Mouse (Mus musculus) kidney, adult 18-20 months (tissue): Measurements from ENCODE around the gene Gm17416.
A peak's percentile ranks its signal among the peaks of the same experiment; 100 is the strongest.

Experiments used
- DNase-seq: peaks from one replicate; pipeline ENCODE4 v3.0.0; 2021

Gene Gm17416

DNA sequence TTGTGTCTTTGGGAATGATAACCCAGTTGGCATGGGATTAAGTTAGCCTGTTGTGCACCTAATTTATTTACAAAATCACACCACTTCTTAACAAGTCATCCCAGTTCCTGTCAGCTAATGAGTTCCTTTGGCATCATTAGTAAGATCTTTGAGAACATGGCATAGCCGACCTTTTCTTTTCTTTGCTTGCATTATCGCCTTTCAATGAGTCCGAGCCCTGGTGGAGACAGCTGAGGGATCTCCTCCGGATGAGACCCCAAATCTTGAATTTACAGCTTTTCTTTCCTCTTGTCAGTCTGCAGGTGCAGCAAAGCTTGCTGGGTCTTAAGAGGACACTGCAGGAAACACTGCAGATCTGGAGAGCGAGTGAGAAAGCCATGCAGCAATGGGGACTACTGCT is at the start of gene Gm17416:
Gm17416 (plus strand) TSS at position 301 of the 400 bp plus-strand sequence.
- no peak for DNase-seq

- DNase-seq, result peak; percentile 63
Observed at GRCm38 (mm10) chr2:152539944-152540710, 29.0 kb upstream of the Gm17416 start, which contains the start of gene Defb29. Gene Defb29 (minus strand): TSS chr2:152540098.

DNA sequence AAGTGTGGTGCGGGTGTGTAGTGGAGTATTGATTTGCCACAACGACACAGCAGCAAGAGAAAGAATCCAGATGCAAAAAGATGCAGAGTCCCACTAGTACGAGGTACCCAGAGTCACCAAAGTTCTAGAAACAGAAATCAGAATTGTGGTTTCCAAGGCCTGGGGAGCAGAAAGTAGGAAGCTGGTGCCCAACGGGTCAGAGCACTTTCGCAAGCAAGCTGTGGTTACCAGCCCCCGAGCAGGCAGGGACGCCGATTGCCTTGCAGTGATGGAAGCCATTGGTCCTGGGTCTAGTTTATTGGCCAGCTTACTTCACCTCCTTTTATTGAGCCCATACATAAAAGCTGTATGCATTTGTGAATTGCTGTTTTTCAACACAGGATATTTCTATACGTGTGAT is 27.2 kb upstream of the Gm17416 start:
- DNase-seq, result no peak

DNA sequence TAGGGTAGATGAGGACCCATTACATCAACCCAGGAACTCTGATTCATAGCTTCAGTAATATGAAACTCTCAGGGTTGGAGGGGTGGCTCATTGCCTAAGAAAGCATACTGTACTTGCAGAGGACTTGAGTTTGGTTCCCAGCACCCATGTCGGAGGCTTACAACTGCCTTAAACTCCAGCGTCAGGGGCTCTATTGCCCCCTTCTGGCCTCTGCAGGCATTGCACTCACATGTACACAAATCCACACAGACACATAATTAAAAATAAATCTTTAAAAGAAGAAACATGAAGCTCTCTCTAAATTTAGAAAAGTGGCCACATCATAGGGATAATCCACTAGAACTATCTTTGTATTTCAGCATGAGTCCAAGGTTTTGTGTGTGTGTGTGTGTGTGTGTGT is 26.2 kb upstream of the Gm17416 start:
- no peak for DNase-seq

DNA sequence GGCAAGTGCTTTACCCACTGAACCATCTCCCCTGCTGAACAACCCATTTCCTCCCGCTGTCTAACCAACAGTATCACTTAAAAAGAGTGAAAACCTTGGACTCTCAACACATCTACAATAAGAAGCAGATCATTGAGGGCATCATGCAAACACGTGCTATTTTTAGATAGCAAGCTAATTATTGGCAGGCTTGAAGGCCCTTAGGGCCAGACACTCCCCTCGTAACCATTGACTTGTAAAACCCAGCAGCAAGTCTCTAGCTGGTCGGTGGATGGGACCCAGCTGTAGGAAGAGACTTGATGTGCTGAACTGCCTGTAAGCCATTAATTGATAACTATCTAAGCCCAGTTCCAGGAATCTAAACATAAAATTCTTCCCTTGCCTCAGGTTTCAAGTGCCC is 25.7 kb upstream of the Gm17416 start:
- DNase-seq, result peak; percentile 43

GRCm38 (mm10) chr2:152544691-152545090 is 24.4 kb upstream of the Gm17416 start:
- peak; percentile 58 for DNase-seq

DNA sequence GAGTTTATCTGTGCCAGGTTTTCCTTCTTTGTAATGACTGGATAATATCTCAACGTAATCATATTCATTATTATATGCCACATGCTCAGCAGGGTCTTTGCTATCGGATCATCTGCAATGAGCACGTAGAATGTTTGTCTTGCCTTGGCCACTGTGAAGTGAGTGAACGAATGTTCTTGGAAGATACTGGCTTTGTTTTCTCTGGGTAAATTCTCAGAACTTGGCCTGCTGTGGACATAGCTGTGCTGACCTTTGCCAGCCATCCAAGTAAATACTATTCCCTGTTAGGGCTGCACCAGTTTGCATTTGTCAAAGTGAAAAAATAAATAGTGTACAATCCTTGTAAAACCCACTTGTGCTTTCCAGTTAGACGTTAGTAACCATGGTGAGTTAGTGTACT is 21.0 kb upstream of the Gm17416 start:
- no peak for DNase-seq

GRCm38 (mm10) chr2:152553774-152554423 is 15.2 kb upstream of the Gm17416 start:
- peak; percentile 78 for DNase-seq

DNA sequence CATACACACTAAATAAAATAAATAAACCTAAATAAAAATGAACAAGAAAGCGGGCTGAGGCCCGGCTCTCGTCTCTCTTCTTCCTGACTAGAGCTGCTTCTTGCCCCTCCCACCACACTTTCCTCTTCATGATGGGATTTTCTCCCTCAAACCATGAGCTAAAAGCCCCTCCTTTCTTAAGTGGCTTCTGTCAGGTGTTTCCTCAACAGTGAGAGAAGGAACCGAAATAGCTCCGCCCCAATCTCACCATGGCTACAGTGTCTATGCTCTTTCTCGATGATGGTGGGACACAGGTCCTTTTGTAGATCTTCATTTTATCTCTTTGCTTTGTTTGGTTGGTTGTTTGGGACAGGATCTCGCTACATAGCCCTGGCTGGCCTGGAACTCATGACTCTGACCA is 12.5 kb upstream of the Gm17416 start:
- no peak for DNase-seq

- DNase-seq, result no peak
Observed at GRCm38 (mm10) chr2:152569881-152570280, 743 bp downstream of the Gm17416 start.

DNA sequence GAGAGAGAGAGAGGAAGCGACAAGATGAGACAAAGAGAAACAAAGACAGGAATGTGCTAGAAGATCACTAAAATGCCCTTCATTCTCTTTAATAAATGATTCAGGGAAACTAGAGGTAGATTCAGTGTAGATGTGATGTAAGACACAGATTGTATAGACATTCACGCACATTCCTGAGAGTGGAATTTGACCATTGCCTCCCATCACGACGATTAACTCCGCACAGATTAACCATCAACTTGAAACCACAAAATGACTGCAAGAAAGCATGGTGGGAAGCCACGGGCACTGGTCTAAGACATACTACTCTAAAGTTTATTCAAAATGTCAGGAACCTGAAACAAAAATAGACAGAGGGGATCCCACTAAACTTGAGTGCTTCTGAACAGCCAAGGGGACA is 1.2 kb downstream of the Gm17416 start:
- DNase-seq, result peak; percentile 46

- DNase-seq, result no peak
Observed at GRCm38 (mm10) chr2:152572114-152572794, 3.1 kb downstream of the Gm17416 start, which contains the start of gene Defb21. Gene Defb21 (plus strand): TSS chr2:152572744.

DNA sequence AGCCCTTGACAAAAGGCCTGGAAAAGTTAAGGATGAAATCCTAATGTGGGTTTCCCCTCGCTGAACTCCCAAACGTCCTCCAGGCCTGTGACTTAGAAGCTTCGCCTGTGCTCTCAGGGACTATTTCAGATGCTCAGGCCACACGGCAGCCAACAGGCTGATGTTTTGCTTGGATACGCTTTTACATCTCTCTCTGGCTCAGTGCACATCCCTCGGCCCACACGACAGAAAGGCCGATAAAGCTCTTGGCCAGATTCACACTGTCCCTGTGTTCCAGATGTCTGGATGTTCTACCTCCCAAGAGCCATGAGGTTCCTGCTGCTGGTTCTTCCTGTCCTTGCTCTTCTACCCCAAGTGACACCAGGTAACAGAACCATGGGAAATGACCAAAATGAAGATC is 4.3 kb downstream of the Gm17416 start:
- DNase-seq, result no peak

- DNase-seq, result no peak
Observed at GRCm38 (mm10) chr2:152580107-152580506, 11.0 kb downstream of the Gm17416 start, which contains the start of gene Defb19. Gene Defb19 (minus strand): TSS chr2:152580312.

DNA sequence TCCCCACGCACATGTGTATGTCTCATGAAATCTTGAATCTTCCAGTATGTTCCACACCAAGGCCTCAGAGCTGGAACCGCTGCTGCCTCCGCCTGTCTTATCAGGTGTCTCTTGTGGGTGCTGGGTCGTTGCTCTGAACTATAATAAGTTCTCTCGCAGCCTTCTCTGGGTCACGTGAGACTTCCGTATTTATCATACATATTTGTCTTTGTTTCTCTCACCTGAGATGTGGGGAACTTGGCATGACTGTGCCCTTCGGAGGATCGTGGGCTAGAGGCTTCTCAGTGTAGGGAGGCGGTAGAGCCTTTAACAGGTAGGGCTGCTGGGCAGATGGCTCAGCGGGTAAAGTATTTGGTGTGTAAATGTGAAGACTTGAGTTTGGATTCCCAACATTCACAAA is 11.5 kb downstream of the Gm17416 start:
- no peak for DNase-seq

- peak; percentile 22 for DNase-seq
Observed at GRCm38 (mm10) chr2:152586926-152587560, 17.9 kb downstream of the Gm17416 start.

DNA sequence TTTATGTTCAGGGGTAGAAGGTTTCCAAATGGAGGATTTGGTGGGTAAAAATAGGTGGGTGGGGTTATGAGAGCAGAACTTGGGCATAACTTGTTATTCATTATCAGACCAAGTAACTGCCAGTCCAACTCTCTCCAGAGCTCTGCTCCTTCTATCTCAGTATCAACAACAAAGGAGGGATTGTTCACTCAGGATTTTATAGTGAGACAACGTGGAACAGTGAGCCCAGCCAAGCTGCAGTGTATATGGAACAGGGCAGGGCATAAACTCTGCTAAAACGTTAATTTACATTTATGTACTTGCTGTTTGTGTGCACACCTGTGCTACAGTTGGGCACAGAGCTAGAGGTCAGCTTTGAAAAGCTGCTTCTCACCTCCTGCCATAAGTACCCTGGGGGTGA is 19.3 kb downstream of the Gm17416 start:
- no peak for DNase-seq

- no peak for DNase-seq
Observed at GRCm38 (mm10) chr2:152589021-152589420, 19.9 kb downstream of the Gm17416 start.

- no peak for DNase-seq
Observed at GRCm38 (mm10) chr2:152599299-152599698, 30.2 kb downstream of the Gm17416 start, which contains the start of gene Defb45. Gene Defb45 (minus strand): TSS chr2:152599399.

GRCm38 (mm10) chr2:152600076-152600475 is 30.9 kb downstream of the Gm17416 start:
- DNase-seq, result no peak

DNA sequence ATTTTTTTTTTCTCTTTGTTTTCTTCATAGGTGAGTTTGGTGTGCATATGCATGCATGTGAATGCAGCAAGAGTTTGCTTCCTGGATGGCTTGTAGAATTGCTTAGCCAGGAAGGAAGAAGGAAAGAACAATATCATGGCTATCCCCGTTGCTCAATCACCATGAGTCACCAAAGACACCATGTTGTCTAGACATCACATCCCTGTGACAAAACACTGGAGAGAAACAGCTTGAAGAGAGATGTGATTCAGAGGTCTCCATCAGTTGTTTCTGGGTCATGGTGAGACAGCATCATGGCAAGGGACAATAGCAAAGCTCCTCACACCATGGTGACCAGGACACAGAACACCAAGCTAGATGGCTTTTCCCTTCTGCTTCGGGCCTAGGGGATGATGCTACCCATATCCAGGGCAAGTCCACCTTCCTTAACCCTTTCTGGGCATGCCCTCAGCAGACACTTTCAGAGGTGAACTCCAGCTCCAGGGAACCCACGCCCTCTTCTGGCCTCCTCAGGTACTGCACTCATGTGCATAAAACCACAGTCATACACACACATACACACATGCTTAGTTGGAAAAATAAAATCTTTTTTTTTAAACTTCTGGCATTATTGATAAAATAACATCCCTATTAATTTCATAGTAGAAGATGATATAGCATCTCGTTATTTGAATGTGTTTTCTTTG is 32.3 kb downstream of the Gm17416 start:
- no peak for DNase-seq

DNA sequence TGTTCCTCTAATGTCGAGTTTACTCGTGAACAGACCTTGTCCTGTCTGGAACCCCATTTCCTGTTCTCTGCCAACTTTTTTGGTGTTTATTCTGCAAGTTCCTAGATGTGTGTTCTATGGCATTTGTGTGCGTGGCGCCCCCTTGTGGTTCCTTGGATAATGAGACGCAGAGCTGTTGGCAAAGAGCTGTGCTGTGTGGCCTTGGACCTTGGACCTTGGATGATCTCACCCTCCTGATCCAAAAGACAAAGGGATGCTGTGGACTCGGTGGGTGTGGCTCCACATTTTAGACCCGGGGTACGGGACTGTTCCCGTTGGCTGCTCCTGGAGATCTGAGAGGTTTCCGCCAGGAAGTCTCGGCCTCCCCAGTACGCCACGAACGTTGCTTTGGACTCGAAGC is 34.9 kb downstream of the Gm17416 start, which contains the start of gene Defb36:
Defb36 (plus strand) TSS at position 271 of the 400 bp plus-strand sequence.
- peak; percentile 71 for DNase-seq
